Mouse (Mus musculus): Measurements from ENCODE around the gene Gm5788. TPM values are rescaled to one million over a fixed set of nuclear protein-coding genes. Genes with fewer than 3 reads are reported as not detected.
A peak's percentile ranks its signal among the peaks of the same experiment; 100 is the strongest.
"Not testable (repeated sequence)": the region's sequence is repeated elsewhere in the genome, so short reads cannot be mapped to it uniquely, and the experiment has no call there.

Gm5788 gene
- polyA plus RNA-seq, 2 experiments = not detected

- Histone ChIP-seq H3K4me1 (ENCODE audit: control insufficient read depth, insufficient read depth, low read length) (peaks cover 9% of the 10 kb centered on the region), H3K27ac (replicated peaks; ENCODE audit: low read depth, low read length) (peak within 1 kb of the TSS; percentile 91), H3K4me3 (replicated peaks; ENCODE audit: low read length) (peak within 1 kb of the TSS; percentile 77), H3K27me3 (ENCODE audit: control insufficient read depth, insufficient read depth, low read length) (no peaks in the 10 kb centered on the region), H3K9ac (ENCODE audit: low read depth, low read length, severe bottlenecking) (peak within 1 kb of the TSS; percentile 94), H3K36me3 (ENCODE audit: control insufficient read depth, insufficient read depth, low read length) (peaks cover 18% of the 10 kb centered on the region), H3K4me2 (replicated peaks; ENCODE audit: low read depth, low read length, severe bottlenecking) (peak within 1 kb of the TSS; percentile 72), H3K9me3 (ENCODE audit: control insufficient read depth, low read length) (no peaks in the 10 kb centered on the region)
- DNase-seq (ENCODE audit: low spot score) (peak; percentile 98), ATAC-seq (ENCODE audit: low FRiP score, low read depth) (peak; percentile 96)
- WGBS = 3% methylated on average over 43 of the region's 45 CpGs
- peak; percentile 91; the same call in 1 of the 2 replicates for TF ChIP-seq POLR2A (IDR thresholded peaks at IDR 0.05; ENCODE audit: borderline replicate concordance, extremely low read depth, insufficient read depth, insufficient read length)
These were observed 22.3 kb upstream of the Gm5788 start, which contains the start of gene Snw1 for GRCm38 (mm10) chr12:87471964-87472786. Snw1 (minus strand) TSS chr12:87472274.

GRCm38 (mm10) chr12:87474756-87475155 is 19.8 kb upstream of the Gm5788 start:
- ATAC-seq (ENCODE audit: low FRiP score, low read depth) (no peak), DNase-seq (ENCODE audit: low spot score) (no peak)
- peaks cover 9% of the 10 kb centered on the region for H3K4me1 ChIP-seq (ENCODE audit: control insufficient read depth, insufficient read depth, low read length)
- no peak for TF ChIP-seq POLR2A (IDR thresholded peaks at IDR 0.05; ENCODE audit: borderline replicate concordance, extremely low read depth, insufficient read depth, insufficient read length)
- H3K27ac ChIP-seq (replicated peaks; ENCODE audit: low read depth, low read length) = no peak overlapping the region
- no peaks in the 10 kb centered on the region for H3K27me3 ChIP-seq (ENCODE audit: control insufficient read depth, insufficient read depth, low read length)
- no peak overlapping the region for H3K9ac ChIP-seq (ENCODE audit: low read depth, low read length, severe bottlenecking)
- no peak overlapping the region for H3K4me3 ChIP-seq (replicated peaks; ENCODE audit: low read length)
- no peak overlapping the region for H3K4me2 ChIP-seq (replicated peaks; ENCODE audit: low read depth, low read length, severe bottlenecking)
- no peaks in the 10 kb centered on the region for H3K9me3 ChIP-seq (ENCODE audit: control insufficient read depth, low read length)
- H3K36me3 ChIP-seq (ENCODE audit: control insufficient read depth, insufficient read depth, low read length) = 0 out of 2 replicates have a peak, but pooled peaks cover 4% of the 10 kb centered on the region
- 72% methylated on average over 3 of the region's 3 CpGs for WGBS

GRCm38 (mm10) chr12:87482482-87482881 is 12.0 kb upstream of the Gm5788 start:
- not testable (repeated sequence) for H3K4me1 ChIP-seq (ENCODE audit: control insufficient read depth, insufficient read depth, low read length); H3K27me3 ChIP-seq (ENCODE audit: control insufficient read depth, insufficient read depth, low read length); H3K4me2 ChIP-seq (replicated peaks; ENCODE audit: low read depth, low read length, severe bottlenecking); ATAC-seq (ENCODE audit: low FRiP score, low read depth); H3K9me3 ChIP-seq (ENCODE audit: control insufficient read depth, low read length); H3K9ac ChIP-seq (ENCODE audit: low read depth, low read length, severe bottlenecking); H3K4me3 ChIP-seq (replicated peaks; ENCODE audit: low read length); H3K36me3 ChIP-seq (ENCODE audit: control insufficient read depth, insufficient read depth, low read length); H3K27ac ChIP-seq (replicated peaks; ENCODE audit: low read depth, low read length); DNase-seq (ENCODE audit: low spot score)
- WGBS = 88% methylated on average over 5 of the region's 5 CpGs

- not testable (repeated sequence) for H3K4me3 ChIP-seq (replicated peaks; ENCODE audit: low read length); H3K36me3 ChIP-seq (ENCODE audit: control insufficient read depth, insufficient read depth, low read length); DNase-seq (ENCODE audit: low spot score); H3K4me1 ChIP-seq (ENCODE audit: control insufficient read depth, insufficient read depth, low read length); H3K9ac ChIP-seq (ENCODE audit: low read depth, low read length, severe bottlenecking); H3K9me3 ChIP-seq (ENCODE audit: control insufficient read depth, low read length); H3K4me2 ChIP-seq (replicated peaks; ENCODE audit: low read depth, low read length, severe bottlenecking); ATAC-seq (ENCODE audit: low FRiP score, low read depth); H3K27me3 ChIP-seq (ENCODE audit: control insufficient read depth, insufficient read depth, low read length); H3K27ac ChIP-seq (replicated peaks; ENCODE audit: low read depth, low read length)
- 75% methylated on average over 2 of the region's 2 CpGs for WGBS
These were observed 5.8 kb upstream of the Gm5788 start for GRCm38 (mm10) chr12:87488683-87489082.

- DNase-seq (ENCODE audit: low spot score); ATAC-seq (ENCODE audit: low FRiP score, low read depth); H3K36me3 ChIP-seq (ENCODE audit: control insufficient read depth, insufficient read depth, low read length); H3K4me1 ChIP-seq (ENCODE audit: control insufficient read depth, insufficient read depth, low read length); H3K9me3 ChIP-seq (ENCODE audit: control insufficient read depth, low read length); H3K9ac ChIP-seq (ENCODE audit: low read depth, low read length, severe bottlenecking); H3K4me3 ChIP-seq (replicated peaks; ENCODE audit: low read length); H3K27me3 ChIP-seq (ENCODE audit: control insufficient read depth, insufficient read depth, low read length); H3K4me2 ChIP-seq (replicated peaks; ENCODE audit: low read depth, low read length, severe bottlenecking); H3K27ac ChIP-seq (replicated peaks; ENCODE audit: low read depth, low read length): not testable (repeated sequence)
- 79% methylated on average over 4 of the region's 4 CpGs for WGBS
These were observed 19.5 kb downstream of the Gm5788 start, which contains the start of gene Gm8300 for GRCm38 (mm10) chr12:87514016-87514415. Gm8300 (plus strand) TSS chr12:87514316.

GRCm38 (mm10) chr12:87519616-87520015 is 25.1 kb downstream of the Gm5788 start:
- H3K4me3 ChIP-seq (replicated peaks; ENCODE audit: low read length); H3K27ac ChIP-seq (replicated peaks; ENCODE audit: low read depth, low read length); H3K4me1 ChIP-seq (ENCODE audit: control insufficient read depth, insufficient read depth, low read length); H3K36me3 ChIP-seq (ENCODE audit: control insufficient read depth, insufficient read depth, low read length); H3K27me3 ChIP-seq (ENCODE audit: control insufficient read depth, insufficient read depth, low read length); DNase-seq (ENCODE audit: low spot score); H3K9ac ChIP-seq (ENCODE audit: low read depth, low read length, severe bottlenecking); H3K9me3 ChIP-seq (ENCODE audit: control insufficient read depth, low read length); ATAC-seq (ENCODE audit: low FRiP score, low read depth); H3K4me2 ChIP-seq (replicated peaks; ENCODE audit: low read depth, low read length, severe bottlenecking): not testable (repeated sequence)
- 54% methylated on average over 3 of the region's 3 CpGs for WGBS

All from limb, embryonic 14.5 days (tissue).